Mouse (Mus musculus): ENCODE measurements around the gene Paox. TPM values are rescaled to one million over a fixed set of nuclear protein-coding genes. Genes with fewer than 3 reads are reported as not detected.

Gene Paox
- polyA plus RNA-seq (2012; rRNA removed; ENCODE audit: low replicate concordance), result 20.9 and 25.0 TPM in 2 replicates

DNA sequence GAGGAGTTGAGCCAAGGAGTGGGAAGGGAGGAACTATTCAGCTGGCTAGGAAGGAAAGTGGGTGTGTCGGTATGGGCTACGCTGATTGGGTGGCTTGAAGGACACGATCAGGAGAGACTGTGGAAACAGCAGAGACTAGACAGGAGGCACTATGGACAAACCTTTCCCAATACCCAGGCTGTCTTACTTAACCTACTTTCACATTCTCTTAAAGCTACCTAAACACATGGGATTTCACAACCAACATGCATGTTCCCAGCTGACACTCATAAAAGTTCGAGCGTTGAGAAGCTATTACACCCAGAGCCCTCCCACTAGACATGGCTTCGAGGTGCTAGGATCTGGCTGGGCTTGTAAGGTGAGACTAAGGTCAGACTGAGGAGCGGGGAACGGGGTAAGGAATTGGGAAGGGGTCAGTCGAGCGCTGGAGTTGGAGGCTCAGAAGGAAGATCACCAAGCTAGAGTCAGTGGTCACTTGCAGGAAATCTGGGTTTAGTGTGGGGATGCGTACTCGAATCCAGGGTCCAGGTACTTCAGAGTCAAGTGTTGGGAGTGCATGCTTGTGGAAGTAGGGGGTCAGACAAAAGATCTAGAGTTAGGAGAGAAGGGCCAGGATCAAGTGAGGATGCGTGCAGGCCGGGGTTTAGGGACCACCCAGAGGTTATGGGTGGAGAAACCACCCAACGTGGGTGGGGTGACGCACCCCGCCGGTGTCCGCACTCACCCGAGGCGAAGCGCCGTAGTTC, at the start of gene Paox:
Gene Paox, plus strand, starts transcription at position 217 of the 746 bp plus-strand sequence.

GRCm38 (mm10) chr7:140082242-140082678, 33.3 kb upstream of the Paox start, which contains the start of gene Caly:
Gene Caly, minus strand, starts transcription at chr7:140082548.

GRCm38 (mm10) chr7:140092924-140093528, 22.6 kb upstream of the Paox start, which contains the start of gene Prap1:
Gene Prap1, plus strand, starts transcription at chr7:140093395.

DNA sequence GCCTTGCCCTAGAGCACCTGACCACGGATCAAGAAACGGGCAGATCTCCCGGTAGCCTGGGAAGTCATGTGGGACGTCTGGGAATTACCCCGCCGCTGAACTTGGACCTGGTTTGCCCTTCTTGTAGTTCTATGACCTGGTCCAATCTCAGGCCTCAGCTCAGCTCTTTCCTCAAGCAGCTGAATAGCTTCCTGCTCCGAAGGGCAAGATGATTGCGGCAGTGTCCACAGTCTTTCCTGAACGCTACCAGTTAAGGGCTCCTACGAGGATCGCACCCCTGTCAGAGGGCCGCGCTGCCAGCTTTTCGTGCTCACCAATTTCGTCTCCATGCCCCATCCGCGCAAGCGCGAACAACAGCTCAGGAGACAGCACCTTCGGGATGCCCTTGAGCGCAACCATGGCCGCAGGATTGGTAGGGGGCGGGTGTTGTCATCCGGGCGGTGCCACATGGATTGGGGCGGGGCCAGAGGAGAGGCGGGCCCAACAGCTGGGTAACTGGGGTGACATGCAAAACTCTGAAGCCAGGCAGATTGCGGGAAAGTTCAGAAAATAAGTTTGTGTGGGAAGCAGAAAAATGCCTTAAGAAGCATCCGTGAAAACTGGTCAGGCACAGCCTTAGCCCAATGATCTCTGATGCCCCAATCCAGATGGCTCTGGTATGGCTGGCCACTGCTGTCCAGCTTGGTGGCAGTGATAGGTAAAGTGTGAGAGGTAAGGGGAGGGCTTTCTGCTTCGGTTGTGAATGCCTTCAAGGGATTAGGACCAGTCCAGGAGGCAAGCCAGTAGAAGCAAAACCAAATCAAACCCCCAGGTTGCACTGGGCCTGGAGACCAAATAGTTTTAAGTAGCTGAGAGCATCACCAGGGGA, 13.4 kb upstream of the Paox start, which contains the start of gene Fuom:
Gene Fuom, minus strand, starts transcription at position 449 of the 868 bp plus-strand sequence.

DNA sequence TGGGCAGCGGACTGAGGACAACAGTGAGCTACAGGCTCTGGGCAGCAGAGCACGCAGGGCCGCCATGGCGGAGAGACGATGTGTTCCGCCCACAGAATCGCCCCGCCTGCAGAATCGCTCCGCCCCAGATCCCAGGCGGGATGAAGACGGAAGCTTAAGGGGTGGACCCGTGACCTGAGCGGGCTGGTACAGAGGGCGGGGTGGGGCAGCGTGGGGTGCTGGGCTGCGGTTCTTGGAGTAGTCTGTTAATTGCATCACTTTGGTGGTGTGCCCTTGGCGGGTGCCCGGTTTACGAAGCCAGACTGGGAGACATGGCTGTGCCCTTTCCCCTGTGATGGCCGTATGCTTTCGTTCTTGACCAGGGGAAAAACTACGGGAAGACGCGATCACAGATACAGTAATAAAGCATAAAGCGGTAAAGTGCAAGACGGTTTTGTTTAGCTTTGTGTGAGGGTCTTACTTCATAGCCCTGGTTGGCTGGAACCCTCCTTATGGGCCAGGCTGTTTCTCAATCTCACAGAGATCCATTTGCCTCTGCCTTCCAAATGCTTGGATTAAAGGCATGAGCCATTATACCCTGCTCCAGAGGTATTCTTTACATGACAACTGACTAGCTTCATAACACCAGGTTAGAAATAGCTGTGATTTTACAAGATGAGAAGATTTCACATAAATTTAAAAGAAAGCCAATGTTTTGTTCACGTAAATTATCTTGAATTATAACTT, 893 bp downstream of the Paox start, which contains the start of gene Echs1:
Gene Echs1, minus strand, starts transcription at position 148 of the 726 bp plus-strand sequence.

DNA sequence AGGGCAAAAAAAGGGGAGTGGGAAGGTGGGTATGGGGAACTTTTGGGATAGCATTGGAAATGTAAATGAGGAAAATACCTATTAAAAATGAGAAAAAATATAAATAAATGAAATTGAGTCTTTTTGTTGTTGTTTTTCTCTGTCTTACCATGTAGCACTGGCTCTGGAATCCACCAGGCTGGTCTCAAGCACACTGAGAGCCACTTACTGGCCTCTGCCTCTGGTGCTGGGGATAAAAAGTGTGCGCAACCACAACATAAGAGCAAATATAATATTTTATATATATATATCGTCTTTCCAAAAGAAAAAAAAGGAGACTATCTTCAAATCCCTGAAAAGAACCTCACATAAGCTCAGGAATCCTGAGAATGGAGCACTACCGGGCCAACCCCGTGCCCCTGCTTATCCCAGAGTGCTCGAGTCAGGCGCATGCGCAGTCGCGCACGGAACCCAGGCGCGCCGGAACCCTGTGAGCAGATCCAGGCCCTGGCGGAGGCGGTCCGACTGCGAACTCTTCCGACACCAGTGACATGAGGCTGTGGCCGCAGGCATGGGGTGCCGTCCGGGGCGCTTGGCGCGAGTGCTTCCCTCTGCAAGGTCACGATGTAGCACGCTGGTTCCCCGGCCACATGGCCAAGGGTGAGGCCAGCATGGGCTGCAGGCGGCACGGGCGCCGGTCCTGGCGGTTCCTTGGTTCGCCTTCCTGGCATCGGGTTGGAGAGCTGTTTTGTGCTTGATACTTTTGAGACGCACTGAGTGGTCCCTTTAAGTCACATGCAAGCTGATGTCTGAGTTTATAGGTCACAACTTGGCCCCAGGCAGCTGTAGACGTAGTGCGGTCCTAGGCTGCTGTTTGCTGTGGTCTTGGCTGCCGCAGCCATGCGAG, 21.8 kb downstream of the Paox start, which contains the start of gene Mtg1:
Gene Mtg1, plus strand, starts transcription at position 430 of the 886 bp plus-strand sequence.

DNA sequence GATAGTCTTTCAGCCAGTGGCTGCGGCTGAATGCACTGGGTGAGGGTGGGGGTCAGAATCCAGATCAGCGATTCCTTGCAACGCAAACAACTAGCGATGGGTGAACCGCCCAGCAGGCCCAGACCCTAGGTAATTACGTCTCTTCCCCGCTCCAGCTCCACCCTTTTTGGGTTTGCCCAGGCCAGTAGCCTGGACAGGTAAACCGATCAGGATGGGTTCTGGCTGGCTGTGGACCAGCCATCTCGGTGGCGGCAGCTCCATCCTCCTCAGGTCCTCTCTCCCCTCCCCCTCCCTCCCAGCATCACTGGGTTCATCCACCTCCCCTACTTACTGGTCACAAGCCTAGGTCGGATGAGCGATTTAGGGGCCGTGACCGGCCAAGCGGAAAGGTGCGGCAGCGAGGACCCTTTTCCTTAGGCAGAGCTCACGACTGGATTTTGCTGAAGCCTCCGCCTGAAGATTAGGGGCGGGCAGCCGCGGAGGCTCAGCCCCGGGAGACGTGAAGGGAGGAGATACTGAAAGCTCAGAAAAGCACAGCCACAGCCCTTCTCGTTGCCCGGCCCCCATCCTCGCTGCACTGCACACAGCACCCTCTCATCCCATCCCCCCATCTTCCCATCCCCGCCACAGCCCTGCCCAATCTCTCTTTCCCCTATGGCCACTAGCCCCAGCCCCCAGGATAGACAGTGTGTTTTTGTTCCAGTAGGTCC, 38.8 kb downstream of the Paox start, which contains the start of gene Sprn:
Gene Sprn, minus strand, starts transcription at position 660 of the 710 bp plus-strand sequence.

DNA sequence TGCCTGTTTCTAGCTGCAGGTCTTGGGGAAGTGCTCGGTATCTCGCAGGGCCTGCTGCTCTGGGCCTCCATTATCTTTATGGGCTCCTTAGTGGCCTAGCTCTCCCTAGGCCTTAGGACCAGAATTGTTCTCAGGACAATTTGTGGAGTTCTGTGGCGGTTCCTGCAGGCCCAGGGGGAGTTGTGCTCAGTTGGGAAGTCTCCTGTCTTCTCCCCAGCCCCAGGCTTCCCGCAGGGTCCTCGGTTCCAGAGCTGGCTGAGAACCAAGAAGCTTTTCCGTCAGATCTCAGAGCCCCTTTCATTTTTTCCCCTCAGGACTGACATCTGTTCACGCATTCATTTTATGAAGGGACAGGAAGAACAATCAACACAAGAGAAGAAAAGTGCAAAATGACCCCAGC, 49.1 kb downstream of the Paox start, which contains the start of gene Olfr522:
Gene Olfr522, minus strand, starts transcription at position 101 of the 400 bp plus-strand sequence.

DNA sequence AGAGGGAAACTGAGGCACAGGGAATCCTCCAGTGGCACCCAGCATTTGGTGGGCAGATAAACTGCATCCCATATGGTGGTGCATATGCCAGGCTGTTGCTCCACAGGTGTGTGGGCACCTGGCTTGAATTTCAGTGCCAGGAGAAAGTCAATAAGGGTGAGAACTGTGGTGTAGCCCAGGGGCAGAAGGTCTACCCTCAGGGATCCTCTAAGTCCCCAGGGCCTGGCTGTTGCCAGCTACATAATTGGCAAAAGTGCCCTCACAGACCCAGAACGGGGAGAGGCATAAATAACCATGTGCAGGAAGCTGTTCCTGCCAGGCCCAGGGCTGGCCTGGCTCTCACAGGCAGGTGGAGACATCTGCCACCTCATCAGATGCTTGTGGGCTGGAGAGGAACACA, 57.3 kb downstream of the Paox start, which contains the start of gene Olfr523:
Gene Olfr523, plus strand, starts transcription at position 282 of the 400 bp plus-strand sequence.

Other genes starting within 250 kb of the Paox start
- gene Kndc1, start 221.1 kb upstream of the Paox start, polyA plus RNA-seq (2012; rRNA removed; ENCODE audit: low replicate concordance), result 0.03 TPM in 1 of 2 replicates, not detected in the other
- gene Utf1, start 172.0 kb upstream of the Paox start, polyA plus RNA-seq (2012; rRNA removed; ENCODE audit: low replicate concordance), result 0.37 and 0.98 TPM in 2 replicates
- gene 6430531B16Rik, start 137.0 kb upstream of the Paox start, polyA plus RNA-seq (2012; rRNA removed; ENCODE audit: low replicate concordance), result 0.31 and 0.32 TPM in 2 replicates
- 18.5 and 20.3 TPM in 2 replicates for gene Adam8, start 123.2 kb upstream of the Paox start, polyA plus RNA-seq (2012; rRNA removed; ENCODE audit: low replicate concordance)
- gene Zfp511, start 79.4 kb upstream of the Paox start, polyA plus RNA-seq (2012; rRNA removed; ENCODE audit: low replicate concordance), result 51.1 and 130 TPM in 2 replicates
- 18.2 and 27.9 TPM in 2 replicates for gene Tubgcp2, start 79.1 kb upstream of the Paox start, polyA plus RNA-seq (2012; rRNA removed; ENCODE audit: low replicate concordance)
- gene Msx3, start 66.7 kb upstream of the Paox start, polyA plus RNA-seq (2012; rRNA removed; ENCODE audit: low replicate concordance), result 0.04 and 0.19 TPM in 2 replicates
- gene Caly, start 33.3 kb upstream of the Paox start, polyA plus RNA-seq (2012; rRNA removed; ENCODE audit: low replicate concordance), result 0.11 TPM in 1 of 2 replicates, not detected in the other
- gene Prap1, start 22.4 kb upstream of the Paox start, polyA plus RNA-seq (2012; rRNA removed; ENCODE audit: low replicate concordance), result not detected in 2 replicates
- 47.4 and 59.5 TPM in 2 replicates for gene Fuom, start 13.4 kb upstream of the Paox start, polyA plus RNA-seq (2012; rRNA removed; ENCODE audit: low replicate concordance)
- gene Echs1, start 677 bp downstream of the Paox start, polyA plus RNA-seq (2012; rRNA removed; ENCODE audit: low replicate concordance), result 146 and 200 TPM in 2 replicates
- 31.2 and 62.7 TPM in 2 replicates for gene Mtg1, start 21.8 kb downstream of the Paox start, polyA plus RNA-seq (2012; rRNA removed; ENCODE audit: low replicate concordance)
- gene Sprn, start 39.1 kb downstream of the Paox start, polyA plus RNA-seq (2012; rRNA removed; ENCODE audit: low replicate concordance), result 0.70 and 0.87 TPM in 2 replicates
- not detected in 2 replicates for gene Olfr522, start 49.0 kb downstream of the Paox start, polyA plus RNA-seq (2012; rRNA removed; ENCODE audit: low replicate concordance)
- gene Olfr523, start 57.4 kb downstream of the Paox start, polyA plus RNA-seq (2012; rRNA removed; ENCODE audit: low replicate concordance), result 0.40 and 0.73 TPM in 2 replicates
- 0.13 TPM in 1 of 2 replicates, not detected in the other for gene Olfr524, start 90.2 kb downstream of the Paox start, polyA plus RNA-seq (2012; rRNA removed; ENCODE audit: low replicate concordance)
- gene Cd163l1, start 102.5 kb downstream of the Paox start, polyA plus RNA-seq (2012; rRNA removed; ENCODE audit: low replicate concordance), result 1.7 and 3.0 TPM in 2 replicates
- gene 5830411N06Rik, start 131.5 kb downstream of the Paox start, polyA plus RNA-seq (2012; rRNA removed; ENCODE audit: low replicate concordance), result 3.4 and 4.5 TPM in 2 replicates
- gene Olfr525, start 205.1 kb downstream of the Paox start, polyA plus RNA-seq (2012; rRNA removed; ENCODE audit: low replicate concordance), result not detected in 2 replicates
- not detected in 2 replicates for gene Olfr527, start 218.2 kb downstream of the Paox start, polyA plus RNA-seq (2012; rRNA removed; ENCODE audit: low replicate concordance)
- gene Olfr60, start 245.9 kb downstream of the Paox start, polyA plus RNA-seq (2012; rRNA removed; ENCODE audit: low replicate concordance), result 1.1 and 1.2 TPM in 2 replicates

Data from mammary gland, adult 2 months (tissue).